Mouse (Mus musculus): ENCODE results near the gene Cadm1. TPM values are rescaled to one million over a fixed set of nuclear protein-coding genes. Genes with fewer than 3 reads are reported as not detected.

Gene Cadm1
- total RNA-seq, 2 experiments from 2014 or later = 3.3 to 4.8 TPM

DNA sequence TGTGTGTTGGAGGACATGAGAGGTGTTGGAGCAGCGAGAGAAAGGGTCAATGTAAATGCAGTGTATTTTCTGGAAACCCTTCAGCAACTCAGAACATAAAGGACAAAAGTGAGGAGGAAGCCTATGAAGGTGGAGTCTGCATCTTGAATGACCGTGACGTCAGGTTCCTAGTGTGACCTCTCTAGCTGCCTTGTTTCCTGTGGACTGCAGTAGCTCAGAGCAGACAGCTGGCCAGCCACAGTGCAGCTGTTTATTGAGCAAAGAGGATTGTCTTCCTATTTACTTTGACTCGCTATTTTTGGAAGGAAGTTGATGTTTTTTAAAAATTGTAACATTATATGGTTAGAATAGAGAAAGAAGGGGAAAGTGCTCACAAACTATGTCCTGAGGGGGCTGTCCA lies 112.7 kb downstream of the Cadm1 start:
- intact Hi-C loops (cut with DNase I; ENCODE audit: low total_unique reads) = no loop called here
- DNase-seq = peak; percentile 41

DNA sequence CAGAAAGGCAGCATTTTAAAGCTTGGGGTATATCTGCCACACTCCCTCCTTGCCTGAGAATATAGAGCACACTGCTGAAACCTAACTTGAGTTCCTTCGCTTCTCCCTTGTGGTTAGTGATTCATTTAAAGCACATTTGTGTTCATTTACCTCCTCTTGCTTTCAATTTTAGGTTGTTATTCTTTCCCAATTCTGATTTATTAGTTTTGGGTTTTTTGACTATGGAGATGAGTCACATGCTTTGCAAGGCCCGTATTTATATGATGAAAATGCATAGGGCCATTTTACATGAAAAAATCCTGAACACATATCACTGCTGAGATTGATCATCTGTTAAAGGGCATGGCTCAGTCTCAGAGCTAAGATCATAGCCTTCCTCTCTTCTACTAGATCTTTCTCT lies 115.1 kb downstream of the Cadm1 start:
- intact Hi-C loops (cut with DNase I; ENCODE audit: low total_unique reads) = no loop called here
- no peak for DNase-seq

DNA sequence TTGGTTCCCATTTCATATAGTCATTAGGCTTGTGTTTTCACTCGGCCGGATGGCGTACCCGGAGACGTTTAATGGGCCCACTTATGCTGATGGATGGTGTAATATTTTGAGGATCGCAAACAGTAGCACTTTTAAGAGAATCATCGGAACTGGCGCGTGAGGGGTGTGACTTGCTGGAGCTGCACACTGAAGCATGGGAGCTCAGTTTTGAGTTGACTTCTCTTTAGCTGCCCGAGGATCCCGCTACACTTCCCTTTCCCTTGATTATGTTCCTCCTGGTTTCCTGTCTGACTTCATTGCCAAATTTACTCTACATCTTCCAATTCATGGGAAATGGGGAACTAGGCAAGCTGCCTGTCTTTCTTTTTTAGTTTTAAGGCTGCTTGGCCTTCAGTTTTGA lies 121.5 kb downstream of the Cadm1 start:
- intact Hi-C loops (cut with DNase I; ENCODE audit: low total_unique reads) = no loop called here
- DNase-seq = no peak

DNA sequence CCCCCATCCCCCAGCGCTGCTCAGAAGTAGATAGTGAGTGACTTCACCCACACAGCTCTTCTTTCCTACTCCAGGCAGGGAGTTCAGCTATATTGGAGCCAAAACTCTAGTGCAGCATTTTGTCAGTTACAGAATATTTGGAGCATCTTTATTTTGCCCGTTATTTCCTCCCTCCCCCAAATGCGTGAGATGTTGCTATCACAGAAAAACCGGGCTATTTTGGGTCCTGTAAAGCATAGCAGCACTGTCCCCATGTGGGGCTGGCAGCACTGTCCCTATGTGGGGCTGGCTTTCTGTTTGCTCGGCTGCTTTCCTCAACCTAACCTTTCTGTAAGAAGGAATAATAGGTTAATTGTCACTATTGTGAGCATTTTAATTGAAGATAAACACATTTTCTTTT lies 122.2 kb downstream of the Cadm1 start:
- no peak for DNase-seq
- intact Hi-C loops (cut with DNase I; ENCODE audit: low total_unique reads) = no loop called here

DNA sequence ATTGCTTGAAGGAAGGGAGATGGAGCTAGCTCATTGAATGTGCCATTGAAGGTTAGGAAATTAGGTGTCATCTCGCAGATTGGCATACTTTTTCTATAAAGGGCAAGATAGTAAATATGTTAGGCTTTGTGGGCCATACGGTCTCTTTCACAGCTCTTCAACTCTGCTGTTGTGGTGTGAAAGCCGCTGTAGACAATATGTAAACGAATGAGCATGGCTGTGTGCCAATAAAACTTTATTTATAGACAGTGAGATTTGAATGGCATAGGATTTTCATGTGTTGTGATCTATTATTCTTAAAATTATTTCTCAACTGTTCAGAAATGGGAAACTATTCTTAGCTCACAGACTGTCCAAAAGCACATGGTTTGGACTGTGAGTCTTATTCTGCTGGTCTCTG lies 123.0 kb downstream of the Cadm1 start:
- intact Hi-C loops (cut with DNase I; ENCODE audit: low total_unique reads) = no loop called here
- DNase-seq = no peak

DNA sequence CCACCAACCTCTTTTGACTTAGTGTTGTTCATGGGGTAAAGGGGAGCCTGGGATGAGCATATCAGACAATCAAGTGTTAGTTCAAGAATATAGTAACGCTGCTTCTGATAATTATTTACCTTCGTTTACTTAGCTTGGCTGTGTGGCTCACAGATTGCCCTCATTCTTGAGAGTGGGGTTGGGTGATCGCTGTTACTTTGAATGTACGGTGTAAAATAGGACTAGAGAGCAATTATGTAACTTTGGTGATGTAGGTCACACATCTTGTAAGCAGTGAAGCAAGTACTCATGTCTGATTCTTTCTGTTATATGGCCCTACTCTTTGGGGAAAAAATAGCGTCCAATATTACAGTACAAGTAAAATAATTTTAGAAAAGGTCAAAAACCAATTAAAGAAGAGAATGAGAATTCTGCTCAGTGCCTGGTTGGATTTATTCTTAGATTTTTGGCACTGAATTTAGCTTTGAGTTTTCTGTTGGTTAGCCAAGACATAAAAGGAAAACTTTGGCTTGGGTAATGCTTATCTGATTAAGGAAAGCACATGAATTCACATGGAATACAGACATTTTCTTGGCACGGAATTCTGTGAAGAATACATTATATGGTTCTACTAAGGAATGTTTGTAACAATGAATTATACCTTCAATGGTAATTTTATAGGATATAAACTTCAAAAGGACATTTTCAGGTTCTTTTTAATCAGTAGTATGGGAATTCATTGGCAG lies 129.6 kb downstream of the Cadm1 start:
- intact Hi-C loops (cut with DNase I; ENCODE audit: low total_unique reads) = no loop called here

DNA sequence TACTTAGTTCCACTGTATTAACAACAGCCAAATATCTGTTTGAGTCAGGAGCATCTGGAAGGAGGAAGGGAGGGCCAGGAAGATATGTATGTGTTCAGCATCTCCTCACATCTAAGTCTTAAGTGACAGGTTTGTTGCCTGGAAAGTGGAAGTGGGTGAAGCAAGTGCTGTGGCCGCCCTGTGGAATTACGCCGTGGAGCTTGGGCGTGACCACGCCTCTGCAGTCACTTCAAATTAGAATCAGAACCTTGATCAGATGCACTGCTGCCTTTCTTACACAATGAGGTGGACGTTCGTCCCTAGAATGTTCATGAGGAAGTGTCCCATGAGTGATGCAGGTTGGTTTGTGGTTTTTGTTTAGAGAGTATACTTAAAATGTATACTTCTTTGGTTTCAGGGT lies 131.6 kb downstream of the Cadm1 start:
- intact Hi-C loops (cut with DNase I; ENCODE audit: low total_unique reads) = no loop called here
- no peak for DNase-seq

More for the DNA sequence above, 129.6 kb downstream of the Cadm1 start:
- DNase-seq = no peak

DNA sequence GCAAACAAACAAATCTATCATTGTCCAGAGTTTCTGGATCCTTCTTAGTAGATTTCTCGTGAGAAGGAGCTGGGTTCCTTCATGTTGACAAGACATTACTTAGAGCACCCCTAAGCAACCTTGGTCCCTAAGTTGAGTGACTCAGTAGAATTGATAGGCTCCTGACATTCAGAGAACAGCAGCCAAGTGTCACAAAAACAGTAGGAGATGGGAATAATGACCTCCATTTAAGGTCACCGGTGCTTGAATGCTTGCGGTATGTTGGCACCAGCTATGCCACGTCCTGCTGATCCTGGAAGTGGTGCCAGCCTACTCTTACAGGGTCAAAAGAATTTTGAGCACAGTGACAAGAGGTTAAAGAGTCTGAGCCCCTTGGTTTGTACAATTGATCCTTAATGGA lies 139.2 kb downstream of the Cadm1 start:
- DNase-seq = no peak
- intact Hi-C loops (cut with DNase I; ENCODE audit: low total_unique reads) = no loop called here

DNA sequence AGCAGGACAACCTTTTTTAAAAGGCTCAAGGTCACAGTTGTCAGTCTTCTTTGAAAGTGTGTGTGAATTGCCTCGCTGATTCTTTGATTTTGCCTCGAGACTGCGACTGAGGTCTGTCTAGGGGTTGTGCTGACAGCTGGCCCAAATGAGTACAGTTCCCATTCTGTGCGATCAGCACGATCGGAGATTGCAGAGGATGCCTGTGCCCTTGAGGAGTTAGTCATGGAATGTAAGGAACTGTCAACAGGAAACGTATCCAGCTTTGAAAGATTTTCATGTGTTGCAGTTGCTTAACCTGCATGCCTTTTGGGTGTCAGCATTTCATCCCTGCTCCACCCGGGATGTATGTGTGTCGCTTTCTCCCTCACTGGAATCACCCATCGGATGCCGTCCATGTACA lies 141.6 kb downstream of the Cadm1 start:
- intact Hi-C loops (cut with DNase I; ENCODE audit: low total_unique reads) = no loop called here
- no peak for DNase-seq

DNA sequence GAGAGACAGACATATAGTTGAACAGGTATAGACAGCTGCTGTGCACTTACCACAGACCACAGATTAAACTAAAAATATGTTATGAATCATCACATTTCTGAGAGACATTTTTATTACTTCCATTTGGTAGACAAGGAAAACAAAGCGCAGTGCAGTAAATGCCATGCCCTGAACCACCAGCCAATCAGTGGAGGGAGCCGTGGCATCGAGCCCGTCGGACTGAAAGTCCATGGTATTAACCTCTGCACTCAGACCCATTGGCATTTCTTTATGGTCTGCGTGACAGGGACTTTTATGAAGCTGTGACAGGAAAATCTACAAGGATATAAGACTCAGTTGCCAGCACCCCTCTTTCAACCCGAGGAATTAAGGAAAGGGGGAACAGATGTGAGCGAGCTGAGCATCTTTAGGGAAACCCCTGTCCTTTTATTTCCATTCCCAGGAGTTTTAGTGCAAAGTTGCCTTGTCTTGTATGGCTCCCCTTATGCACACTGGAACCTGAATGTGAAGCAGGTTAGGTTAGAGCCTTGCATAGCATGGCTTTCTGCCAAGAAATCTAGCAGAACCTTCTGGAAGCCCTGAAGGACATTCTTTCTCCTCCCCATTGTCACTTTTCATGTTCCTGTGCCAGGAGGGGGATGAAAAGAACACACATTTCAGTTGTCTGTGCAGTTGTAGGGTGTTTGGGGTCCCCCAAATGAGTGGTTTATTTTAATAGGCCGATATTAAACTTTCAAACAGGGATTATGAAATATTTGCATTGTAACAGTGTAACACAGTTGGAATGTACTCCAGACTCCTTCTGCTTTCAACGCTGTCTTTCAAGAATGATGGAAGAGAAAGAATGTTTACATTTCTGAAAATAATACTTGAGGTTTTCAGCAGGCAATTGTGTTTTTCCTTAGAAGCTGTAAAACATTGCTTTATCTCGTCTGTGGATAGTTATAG lies 145.1 kb downstream of the Cadm1 start:
- intact Hi-C loops (cut with DNase I; ENCODE audit: low total_unique reads) = no loop called here
- no peak for DNase-seq

DNA sequence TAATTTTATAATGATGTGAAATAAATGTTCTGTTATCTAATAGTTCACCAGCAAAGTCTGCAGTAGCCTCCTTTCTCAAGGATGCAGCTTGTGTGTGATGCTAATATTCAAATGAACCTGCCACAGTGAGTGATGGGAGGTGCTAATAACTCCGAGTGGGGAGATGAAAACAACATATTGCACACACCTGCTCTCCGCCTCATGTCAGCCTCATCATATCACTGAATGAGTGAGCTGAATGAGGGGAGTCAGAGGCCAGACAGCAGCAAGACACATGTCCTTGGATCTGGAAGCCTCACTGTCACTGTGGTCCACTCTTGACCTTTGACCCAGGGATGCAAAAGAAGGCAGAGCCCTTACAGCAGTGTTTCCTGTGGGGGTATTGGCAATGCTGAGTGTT lies 156.9 kb downstream of the Cadm1 start:
- intact Hi-C loops (cut with DNase I; ENCODE audit: low total_unique reads) = no loop called here
- no peak for DNase-seq

DNA sequence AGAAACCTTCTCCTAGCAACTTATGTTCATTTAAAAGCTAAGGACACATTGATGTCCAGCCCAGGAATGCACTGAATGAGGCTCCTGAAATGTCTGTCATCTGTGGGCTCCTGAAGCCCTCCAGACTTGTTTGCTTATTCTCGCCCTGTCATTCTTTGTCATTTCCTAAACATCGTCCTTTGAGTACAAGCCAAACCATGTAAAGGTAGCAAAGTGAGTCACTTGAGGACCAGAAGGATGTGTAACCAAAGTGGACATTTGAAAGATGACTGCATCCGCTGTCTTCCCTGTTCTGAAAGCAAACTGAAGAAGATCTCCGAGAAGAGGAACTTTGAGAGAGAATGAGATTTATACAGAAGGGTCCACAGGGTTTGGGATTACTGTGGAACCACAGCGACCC lies 157.6 kb downstream of the Cadm1 start:
- no peak for DNase-seq
- intact Hi-C loops (cut with DNase I; ENCODE audit: low total_unique reads) = no loop called here

DNA sequence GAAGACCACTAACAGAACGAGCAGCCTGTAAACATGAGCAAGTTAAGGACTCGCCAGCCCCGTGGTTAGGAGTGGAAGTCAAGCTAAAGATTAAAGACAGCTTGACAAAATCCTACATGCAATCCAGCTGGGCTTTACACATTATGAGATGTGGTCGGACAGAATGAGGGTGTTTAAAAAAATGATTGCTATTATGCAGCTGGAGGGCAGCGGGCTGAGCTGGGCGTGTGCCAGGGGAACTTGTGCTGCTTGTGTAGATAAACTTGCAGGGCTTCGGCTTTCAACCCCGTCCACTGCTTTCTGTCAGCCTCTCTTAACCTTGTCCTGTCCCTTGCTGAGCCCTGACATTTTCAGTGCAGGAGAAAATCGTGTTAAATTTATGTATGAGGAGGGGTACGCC lies 158.3 kb downstream of the Cadm1 start:
- intact Hi-C loops (cut with DNase I; ENCODE audit: low total_unique reads) = no loop called here
- DNase-seq = no peak

DNA sequence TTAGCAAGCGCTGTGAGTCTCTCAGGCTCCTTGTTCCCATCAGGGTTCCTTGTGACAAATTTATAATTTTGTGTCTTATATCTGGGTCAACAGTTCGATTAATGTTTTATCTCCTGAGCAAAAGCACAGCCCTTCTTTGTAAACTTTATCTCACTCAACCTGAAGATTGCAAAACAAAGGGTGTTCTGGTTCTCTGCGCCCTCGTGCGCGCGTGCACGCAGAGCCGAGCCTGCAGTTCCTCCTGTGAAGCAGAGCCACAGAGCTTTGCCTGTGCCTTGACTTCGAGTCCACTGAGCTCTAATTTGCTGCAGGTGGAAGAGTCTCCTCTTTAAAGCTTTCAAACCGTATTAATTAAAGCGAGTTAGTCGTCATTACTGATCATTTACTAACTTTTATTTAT lies 162.9 kb downstream of the Cadm1 start:
- no peak for DNase-seq
- intact Hi-C loops (cut with DNase I; ENCODE audit: low total_unique reads) = no loop called here

DNA sequence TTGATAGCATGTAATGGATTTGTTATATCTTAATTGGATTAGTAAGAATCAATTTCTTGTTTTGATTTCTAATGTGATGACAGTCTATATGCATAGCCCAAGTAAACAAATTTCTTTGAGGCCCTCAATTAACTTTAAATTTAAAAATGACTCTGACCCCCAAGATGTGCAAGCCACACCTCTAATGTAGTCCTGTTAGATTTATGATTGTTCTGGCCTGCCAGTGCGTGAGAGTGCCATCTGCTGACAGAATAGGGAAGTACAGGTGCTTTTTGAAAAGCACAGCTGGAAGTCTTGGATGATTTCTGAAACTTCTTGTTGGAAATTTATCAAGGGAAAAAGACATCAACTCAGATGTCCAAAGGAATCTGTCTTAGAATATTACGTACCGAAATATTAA lies 169.1 kb downstream of the Cadm1 start:
- intact Hi-C loops (cut with DNase I; ENCODE audit: low total_unique reads) = no loop called here
- DNase-seq = peak; percentile 33

DNA sequence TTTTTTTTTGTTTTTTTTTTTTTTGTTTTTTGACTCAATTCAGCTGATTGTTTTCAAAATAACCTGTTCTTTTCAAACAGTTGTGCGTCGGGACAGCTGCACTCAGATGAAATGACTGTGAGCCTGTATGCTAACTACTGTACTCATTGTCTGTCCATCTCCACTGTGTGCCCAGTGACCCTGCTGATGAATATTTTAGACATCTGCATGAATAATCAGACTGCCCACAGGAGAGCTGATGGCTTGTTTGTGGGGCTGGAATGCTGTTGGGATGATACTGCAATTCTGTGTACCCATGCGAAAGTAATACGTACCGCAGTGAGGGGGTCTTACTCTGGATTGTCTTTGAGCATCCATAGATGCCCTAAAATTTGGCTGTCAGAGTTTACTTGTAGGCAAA lies 170.0 kb downstream of the Cadm1 start:
- intact Hi-C loops (cut with DNase I; ENCODE audit: low total_unique reads) = loop anchor here (10.0 kb wide), 1 partner anchor 165 kb away; the partner anchor contains the start of gene Cadm1
- no peak for DNase-seq

DNA sequence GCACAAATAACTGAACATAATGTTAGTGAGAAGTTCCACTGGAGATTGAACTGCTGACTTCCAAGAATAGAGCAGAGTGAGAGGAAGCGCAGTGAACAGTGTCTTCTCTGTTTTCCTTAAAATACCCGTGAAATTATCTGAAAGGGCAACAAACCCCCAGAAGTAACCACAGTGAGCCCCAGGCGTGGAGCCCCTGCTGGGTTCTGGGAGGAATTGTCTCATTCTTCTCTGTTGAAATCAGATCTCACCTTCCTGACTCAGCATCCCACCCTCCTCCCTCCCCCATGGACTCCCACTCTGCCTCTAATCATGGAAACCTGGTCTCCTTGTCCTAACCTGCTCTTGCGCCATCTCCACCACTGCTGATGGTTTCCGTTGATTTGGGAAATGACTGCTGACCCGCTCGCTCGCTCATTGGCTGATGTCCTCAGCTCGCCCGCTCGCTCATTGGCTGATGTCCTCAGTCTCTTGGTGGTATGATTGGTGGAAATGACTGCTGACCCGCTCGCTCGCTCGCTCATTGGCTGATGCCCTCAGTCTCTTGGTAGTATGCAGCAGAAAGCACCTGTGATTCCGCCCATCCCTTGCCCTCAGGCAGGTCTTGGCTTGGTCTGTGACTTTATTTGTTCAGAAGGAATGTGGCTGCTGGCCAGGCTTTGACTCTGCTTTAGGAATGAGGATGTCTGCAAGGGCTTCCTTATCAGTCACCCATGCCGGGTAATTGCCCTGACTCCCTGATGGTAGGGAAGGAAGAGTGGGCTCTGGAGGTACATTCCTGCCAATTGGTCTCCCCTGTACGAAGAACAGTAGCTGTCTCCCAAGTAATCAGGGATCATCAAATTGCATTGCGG lies 173.3 kb downstream of the Cadm1 start:
- intact Hi-C loops (cut with DNase I; ENCODE audit: low total_unique reads) = loop anchor here (10.0 kb wide), 1 partner anchor 168 kb away; the partner anchor contains the start of gene Cadm1
- no peak for DNase-seq

DNA sequence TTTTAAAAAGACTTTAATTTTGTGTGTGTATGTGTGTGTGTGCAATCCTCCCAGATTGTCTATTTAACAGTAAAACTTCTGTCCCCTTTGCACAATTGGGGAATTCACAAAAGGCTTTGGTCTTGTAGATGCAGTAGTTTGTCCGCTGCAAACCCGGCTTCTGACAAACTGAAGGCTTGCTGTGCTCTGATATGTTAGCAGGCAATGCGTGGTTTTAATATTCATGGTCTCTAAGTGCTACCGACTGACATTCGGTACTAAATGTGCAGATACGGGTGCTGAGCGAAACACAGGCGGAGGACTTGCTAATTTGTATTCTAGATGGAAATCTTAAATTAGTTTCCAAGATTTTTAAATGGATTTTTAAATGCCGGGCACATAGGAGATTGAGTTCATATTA lies 176.4 kb downstream of the Cadm1 start:
- intact Hi-C loops (cut with DNase I; ENCODE audit: low total_unique reads) = loop anchor here (10.0 kb wide), 1 partner anchor 172 kb away; the partner anchor contains the start of gene Cadm1
- DNase-seq = no peak

DNA sequence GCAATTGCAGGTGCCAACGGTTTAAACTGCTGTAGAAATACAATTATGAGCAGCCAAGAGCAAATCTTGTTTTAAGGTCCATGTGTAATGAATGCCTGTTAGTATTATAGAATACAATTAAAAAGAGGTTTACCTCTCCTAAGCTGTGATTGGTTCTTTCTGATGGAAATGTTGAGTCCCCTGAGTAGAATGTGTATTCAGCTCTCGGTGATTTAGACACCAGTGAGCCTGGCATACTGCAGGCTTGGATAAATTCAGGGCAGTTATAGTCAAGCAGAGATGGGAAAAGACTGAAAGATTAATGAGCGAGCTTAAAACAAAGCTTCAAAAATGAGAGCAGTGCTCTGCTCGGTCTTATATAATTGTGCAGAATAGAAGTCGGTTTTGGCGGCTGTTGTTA lies 177.4 kb downstream of the Cadm1 start:
- intact Hi-C loops (cut with DNase I; ENCODE audit: low total_unique reads) = loop anchor here (10.0 kb wide), 1 partner anchor 173 kb away; the partner anchor contains the start of gene Cadm1
- no peak for DNase-seq

DNA sequence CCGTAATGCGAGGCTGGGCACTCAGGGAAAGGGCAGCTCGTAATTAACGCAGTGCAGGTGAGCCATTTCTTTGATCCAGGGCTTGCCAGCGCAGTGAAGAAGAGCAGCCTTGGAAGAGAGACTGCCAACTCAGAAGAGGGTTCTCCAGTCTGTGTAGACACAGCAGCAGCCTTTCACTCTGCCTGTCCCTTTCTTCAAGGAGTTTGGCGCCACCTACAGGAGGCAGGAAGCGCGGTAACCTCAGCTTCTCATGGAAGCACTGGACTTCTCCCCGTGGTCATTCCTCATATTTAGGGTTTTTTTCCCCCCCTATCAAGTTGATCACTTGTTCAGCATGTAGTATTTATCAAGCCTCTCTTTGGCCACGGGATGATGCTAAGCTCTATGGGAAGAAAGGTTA lies 178.3 kb downstream of the Cadm1 start:
- DNase-seq = peak; percentile 78
- intact Hi-C loops (cut with DNase I; ENCODE audit: low total_unique reads) = loop anchor here (10.0 kb wide), 1 partner anchor 173 kb away; the partner anchor contains the start of gene Cadm1

Data from gastrocnemius, postnatal 14 days (tissue).